Mouse (Mus musculus): ENCODE measurements around the gene Prkci.

Prkci gene

DNA sequence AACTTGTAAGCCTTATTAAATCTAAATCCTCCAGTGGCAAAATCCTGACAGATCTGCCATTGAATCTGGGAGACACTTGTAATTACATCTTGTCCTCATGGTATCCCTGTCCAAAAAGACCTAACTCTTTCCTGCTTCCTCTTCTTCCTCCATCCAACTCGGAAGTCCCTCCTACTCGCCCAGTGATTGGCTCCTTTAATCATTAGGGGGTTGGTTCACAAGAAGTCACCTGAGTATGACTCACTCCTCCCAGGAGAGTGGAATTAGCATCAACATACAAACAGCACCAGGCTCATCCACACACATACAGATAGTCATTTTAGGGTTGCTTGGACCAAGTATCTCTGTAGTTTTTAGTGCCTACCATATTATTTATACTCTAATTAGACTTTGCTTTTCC lies 47.4 kb downstream of the Prkci start:
- DNase-seq (ENCODE audit: low spot score): no peak

DNA sequence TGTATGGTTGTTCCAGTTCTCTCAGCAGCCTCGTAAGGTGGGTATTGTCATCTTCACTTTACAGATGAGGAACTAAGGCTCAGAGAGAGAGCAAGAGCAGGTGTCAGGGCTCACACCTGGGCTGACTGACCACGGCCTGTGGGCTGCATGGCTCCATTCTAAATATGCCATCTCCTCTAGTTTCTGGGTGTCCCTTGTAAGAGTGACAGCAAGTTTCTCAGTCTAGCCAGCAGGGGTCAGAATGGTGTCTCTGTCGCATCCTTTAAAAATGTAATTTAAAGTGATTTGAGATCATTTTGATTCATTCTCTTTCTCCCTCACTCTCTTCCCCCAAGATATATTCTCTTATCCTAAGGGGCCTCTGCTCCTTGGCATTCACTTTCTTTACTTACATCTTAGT lies 51.7 kb downstream of the Prkci start:
- no peak for DNase-seq (ENCODE audit: low spot score)

DNA sequence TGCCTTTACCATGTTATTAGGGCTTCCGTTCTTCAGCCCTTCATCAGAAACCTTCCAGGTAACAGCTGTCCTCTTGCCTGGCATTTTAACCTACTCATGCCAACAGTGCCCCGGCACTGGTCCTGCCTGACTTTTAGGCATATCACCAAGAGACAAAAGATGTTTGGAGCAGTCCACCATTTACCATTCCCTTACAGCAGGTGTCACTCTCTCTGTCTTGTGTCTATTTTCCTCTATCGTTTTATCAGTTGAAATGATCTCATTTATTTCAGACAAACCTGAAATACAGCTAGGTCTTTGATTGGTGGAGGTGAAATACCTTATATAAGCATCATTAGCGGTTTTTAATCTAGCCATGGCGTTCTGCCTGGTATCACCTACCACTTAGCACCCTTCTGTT lies 53.5 kb downstream of the Prkci start:
- no peak for DNase-seq (ENCODE audit: low spot score)

DNA sequence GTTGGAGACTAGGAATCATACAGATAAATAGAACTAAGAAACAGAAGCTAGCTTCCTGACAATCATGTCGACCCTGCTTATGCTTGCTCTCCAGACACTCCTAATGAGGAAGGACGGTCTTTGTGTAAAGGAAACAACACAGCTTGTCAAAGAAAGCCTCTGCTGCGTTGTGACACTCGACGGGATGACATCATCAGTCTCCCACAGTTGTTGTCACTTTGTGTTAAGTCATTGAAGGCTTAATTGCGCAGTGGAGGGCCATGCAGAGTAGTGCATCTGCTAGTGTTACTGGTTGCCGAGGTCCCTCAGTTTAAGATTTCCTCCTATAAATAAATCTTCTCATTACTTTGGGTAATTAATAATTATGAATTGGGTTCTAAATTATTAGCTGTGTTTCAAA lies 54.8 kb downstream of the Prkci start:
- DNase-seq (ENCODE audit: low spot score): no peak

DNA sequence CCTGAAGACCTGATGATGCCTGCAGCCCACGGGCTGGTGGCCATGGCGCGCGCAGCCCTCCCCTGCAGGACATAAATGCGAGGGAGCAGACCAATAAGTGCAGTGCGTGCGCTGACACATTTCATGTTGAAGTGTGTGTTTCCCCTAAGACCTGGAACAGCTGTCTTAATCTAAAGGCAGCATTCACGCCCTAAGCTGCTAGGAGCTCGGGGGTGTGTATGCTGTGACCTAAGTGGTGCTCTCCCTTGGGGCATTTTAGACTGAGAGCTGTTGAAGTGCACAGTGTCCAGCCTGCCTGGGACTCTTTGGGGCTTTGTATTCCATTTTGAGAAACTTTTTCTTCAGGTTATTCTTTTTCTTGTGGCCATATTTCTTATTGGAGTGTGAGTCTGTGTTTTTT lies 56.2 kb downstream of the Prkci start:
- DNase-seq (ENCODE audit: low spot score): no peak

DNA sequence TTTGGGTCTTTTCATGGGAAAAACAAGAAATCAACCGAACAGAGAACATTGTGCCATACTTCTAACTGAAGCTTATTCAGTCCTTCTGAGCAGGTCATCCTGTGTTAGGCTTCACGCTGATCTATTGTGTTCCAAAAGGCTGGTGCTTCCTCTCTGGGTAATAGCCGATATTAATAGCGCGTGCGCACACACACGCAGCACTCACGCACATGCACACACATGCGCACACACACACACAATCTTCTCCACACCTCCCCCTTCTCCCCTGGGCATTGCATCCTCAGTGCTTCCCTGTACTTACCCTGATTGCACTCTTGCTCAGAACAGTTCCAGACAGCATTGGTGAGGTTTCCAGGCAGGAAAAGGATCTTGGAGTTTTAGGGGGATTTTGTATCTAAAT lies 57.6 kb downstream of the Prkci start:
- DNase-seq (ENCODE audit: low spot score): no peak

DNA sequence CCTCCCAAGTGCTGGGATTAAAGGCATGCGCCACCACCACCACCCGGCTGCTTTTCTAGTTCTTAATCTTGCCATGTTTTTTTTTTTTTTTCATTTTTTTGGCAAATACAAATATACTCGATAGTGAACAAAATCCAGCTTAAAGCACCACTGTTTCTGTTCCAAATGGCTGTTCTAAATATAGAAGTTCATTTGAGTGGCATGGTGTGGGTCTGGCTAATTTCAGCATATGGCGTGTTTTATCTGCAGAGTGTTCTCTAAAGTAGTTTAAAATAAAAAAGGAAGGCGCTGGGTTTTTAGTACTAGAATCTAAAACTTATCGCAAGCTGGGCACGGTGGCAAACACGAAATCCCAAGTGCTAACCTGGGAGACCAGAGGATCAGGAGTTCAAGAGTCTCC lies 59.3 kb downstream of the Prkci start:
- DNase-seq (ENCODE audit: low spot score): no peak

DNA sequence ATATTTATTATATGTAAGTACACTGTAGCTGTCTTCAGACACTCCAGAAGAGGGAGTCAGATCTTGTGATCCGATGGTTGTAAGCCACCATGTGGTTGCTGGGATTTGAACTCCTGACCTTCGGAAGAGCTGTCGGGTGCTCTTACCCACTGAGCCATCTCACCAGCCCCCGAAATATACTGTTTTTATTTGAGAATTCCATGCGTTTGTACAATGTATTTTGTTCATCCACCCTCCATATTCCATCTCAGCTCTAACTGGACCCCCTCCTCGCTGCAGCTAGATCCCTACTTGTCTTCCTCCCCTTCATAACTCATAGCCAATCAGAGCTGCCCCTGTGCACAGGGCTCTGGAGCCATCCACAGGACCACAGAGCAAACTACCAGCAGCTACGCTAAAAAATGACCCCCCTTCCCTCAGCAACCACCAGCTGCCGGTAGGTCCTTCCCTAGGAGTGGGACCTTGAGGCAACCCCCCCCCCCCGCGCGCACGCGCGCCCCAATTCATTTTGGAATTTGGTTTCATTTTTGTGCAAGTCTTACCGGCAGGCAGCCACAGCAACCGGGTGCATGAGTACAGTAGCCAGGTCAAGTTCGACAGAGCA lies 60.6 kb downstream of the Prkci start:
- DNase-seq (ENCODE audit: low spot score): peak; percentile 13

DNA sequence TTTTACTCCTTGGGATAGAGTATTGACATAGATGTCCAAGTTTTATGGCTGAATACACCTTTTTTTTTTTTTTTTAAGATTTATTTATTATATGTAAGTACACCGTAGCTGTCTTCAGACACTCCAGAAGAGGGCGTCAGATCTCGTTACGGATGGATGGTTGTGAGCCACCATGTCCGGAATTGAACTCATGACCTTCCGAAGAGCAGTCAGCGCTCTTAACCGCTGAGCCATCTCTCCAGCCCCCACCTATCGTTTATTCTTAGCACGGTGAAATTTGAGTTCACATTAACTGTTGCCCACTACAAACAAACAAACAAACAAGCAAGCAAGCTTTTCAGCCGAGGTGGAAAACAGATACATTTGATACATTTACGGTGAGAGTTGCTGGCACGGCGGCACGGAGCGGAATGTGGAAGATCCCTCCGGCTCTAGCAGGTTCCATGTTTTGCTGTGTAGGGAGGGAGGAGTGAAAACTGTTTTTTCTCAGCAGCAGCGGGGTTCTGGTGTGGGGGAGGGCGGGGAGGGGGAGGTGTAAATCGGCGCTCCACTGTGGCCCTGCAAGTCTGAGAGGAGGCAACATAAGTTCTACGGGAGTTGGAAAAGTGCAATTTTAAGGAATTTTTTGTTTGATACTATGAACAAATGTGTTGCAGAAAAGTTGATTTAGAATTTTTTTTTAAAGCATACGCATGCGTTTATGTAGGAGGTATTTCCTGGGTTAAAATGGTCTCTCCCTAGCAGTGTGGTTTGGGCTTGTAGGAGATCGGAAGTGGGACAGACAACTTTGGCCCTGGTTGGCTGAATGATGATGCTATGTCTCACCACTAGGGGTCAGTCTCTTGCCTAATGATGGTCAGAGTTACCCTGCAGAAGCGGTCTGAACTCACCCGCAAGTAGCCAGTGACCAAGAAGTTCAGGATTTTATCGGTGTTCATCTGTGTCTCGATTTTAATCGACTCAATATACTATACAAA lies 61.4 kb downstream of the Prkci start:
- DNase-seq (ENCODE audit: low spot score): peak; percentile 54

DNA sequence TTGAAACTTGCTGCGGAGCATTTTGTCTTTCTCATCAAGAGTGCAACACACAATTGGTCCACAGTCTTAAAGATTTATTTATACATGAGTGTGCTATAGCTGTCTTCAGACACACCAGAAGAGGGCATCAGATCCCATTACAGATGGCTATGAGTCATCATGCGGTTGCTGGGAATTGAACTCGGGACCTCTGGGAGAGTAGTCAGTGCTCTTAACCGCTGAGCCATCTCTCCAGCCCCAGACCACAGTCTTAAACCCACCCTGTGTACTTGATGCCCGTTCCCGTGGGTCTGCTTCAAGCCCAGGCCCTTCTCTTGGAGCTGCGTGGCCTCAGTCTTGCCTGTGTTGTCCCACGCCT lies 65.2 kb downstream of the Prkci start:
- DNase-seq (ENCODE audit: low spot score): no peak

DNA sequence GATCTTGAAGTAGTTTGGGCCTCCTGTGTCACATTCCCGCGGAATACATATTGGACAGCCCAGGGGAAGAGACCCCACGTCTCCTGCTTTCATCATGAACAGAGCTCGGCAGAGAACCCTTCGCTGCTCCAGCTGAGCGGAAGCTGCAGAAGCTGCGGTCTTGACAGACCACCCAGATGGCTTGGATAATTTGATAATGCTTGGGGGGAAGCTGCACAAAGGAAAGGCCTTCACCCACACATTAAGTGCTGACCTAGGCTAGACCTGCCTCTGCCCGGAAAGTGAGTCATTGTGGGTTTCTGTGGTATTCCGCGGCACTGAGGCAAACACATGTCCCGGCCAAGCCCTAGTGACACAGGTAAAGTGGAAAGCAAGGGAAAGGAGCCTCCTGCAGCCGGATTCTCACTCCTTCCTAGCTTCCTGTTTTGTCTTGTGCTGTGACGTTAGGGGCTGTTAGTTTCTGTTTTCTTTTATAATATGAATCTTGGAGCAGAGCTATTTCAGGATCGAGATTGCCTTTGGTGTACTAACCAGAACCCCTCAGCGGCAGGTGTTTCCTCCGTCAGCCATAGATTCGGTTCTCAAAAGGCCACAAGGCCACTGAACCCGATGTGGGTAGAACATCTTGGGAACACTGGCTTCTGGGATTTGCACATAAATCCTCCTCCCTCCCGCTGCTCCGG lies 65.7 kb downstream of the Prkci start:
- DNase-seq (ENCODE audit: low spot score): peak; percentile 16

DNA sequence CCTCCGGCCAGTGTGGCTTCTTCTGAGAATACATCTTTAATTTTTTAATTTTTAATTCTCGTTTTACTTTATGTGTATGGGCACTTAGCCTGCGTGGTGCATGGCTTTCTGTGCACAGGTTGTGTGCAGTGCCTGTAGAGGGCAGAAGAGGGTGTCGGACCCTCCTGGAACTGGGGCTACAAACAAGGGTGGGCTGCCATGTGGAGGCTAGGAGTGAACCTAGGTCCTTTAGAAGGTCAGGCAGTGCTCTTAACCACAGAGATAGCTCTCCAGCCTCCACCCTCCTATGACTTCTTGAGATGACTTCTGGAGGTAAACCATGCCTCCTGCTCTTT lies 66.2 kb downstream of the Prkci start:
- no peak for DNase-seq (ENCODE audit: low spot score)

DNA sequence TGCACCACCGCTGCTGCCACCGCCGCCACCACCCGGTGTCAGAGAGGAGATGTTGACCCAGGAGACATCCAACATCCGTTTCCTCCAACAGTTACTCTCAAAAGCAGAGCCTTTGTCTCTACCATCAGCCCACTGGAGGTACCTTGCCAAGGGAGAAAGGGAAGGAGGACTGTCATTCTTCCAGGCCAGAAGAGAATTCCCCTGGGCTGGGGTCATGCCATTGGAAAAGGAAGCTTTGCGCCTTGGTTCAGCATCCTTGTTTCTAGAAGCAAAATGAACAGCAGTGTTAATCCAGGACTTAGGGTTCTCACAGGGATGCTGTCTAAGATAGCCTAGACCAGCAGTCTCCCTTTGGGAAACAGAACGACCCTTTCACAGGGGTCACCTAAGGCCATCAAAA lies 66.8 kb downstream of the Prkci start:
- DNase-seq (ENCODE audit: low spot score): no peak

DNA sequence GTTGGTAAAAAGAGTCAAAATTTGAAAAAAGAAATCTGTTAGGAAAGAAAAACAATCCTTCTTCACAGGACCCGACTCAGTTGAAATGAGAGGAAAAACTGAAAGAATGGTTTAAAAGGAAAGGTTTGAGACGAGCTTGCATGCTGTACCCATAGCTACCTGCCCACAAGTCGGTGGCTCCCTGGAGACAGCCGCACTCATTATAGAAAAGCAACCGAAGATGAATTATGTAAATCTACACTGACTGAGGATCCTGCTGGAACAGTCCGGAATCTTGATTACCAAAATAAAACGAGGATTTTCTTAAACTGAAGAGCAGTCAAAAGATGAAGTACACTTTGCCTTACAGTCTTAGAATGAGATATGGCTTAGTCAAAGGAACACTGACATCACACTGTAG lies 72.9 kb downstream of the Prkci start:
- no peak for DNase-seq (ENCODE audit: low spot score)

DNA sequence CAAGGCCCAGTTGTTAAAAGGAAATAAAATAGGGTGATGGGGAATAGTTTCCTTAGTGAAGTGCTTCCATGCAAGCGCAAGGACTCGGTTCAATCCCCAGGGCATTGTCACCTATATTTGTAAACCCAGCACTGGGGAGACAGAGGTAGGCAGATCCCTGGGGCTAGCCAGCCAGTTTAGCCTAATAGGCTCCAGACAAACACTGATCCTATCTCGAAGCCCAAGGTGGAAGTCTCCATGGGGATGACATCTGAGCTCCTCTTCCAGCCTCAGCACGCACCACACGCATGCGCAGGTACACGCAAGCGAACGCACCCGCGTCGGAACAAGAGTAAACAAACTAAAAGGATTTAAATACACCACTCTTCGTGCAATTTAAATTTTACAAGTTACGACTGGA lies 76.3 kb downstream of the Prkci start:
- no peak for DNase-seq (ENCODE audit: low spot score)

DNA sequence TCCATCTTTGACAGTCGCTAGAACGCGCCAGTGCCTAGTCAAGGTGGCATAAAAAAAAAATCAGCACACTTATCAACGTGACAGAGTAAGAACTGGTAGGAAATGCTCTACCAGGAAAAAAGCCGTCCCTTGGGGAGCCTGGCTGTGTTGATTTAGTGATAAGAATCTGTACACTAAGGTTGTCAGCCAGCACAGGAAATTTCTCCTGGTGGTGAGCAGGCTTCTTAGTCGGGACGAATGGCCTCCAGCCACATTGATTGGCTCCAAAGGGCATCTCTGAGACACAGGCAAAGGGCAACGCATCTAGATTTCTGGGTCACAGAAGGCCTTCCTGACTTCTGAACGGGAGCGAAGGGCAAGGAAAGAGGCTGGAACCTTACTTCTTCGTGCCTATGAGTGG lies 80.3 kb downstream of the Prkci start:
- DNase-seq (ENCODE audit: low spot score): no peak

DNA sequence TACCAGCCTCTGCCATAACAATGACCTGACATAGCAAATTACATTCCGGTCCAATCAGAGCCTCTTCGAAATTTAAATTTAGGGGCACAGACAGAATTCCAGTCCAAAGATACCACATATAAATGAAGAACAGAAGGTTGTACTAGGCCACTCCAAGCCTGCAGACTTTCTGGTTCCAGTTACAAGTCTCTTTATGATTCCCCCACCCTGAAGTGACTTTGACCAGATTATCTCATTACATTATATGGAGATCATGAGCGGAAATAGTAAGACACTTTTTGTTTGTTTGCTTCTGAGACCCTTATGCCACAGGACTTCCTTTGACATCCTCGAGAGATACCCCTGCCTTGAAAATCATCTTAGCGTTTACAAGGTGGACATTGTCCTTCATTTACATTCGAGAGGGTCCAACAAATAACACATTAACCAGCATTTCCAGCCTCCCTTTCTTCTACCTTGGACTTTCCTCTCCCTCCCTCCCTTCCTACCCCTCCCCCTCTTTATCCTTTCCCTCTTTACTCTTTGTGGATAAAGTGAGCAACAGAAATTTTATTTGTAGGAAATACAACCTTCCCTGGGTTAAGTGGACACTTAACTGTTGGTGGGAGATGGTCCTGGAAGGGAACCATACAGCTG lies 81.6 kb downstream of the Prkci start:
- no peak for DNase-seq (ENCODE audit: low spot score)

DNA sequence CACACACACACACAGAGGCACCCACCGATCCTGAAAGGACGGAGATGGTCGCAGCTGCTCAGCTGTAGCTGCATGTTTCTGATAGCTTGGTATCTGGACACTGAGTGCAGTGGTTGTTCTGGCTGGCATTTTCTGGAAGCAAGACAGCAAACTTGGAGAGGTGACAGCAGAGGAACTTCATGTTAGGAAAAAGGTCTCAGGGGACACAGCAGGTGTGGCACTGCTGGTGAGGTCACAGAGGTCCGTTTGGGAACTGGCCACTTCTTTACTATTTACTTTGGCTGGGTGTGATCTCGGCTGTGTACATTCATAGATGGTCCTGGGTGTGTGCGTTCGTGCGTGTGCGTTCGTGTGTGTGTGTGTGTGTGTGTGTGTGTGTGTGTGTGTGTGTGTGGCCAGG lies 83.9 kb downstream of the Prkci start:
- no peak for DNase-seq (ENCODE audit: low spot score)

DNA sequence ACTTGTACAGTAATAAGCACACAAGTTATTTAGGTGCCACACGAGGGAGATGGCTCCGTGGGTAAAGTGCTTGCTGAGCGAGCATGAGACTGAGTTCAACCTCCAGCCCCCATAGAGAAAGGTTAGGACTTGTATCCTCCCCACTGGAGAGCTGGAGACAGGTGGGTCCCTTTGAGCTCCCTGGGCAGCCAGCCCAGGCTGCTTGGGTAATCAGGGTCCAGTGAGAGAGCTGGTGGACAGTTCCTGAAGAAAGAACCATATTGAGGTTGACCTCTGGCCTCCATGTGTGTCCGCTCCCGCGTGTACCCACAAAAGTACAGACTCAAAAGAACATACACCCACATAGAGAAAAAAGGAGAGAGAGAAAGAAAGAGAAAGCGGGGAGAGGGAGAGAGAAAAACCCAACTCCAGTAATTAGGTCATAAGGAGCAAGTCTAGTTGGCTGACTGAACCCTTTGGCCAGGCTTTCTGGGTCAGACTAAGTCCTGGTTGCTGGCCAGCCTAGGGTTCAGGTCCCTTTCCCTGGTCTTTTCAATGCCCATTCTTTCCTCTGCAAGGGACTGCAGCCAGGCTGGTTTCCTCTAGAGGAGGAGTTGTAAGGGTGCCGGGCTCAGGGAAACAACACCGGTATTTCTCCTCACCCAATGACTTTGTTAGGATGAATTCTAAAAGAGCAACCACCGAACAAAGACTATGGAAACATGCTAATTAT lies 85.4 kb downstream of the Prkci start:
- no peak for DNase-seq (ENCODE audit: low spot score)

DNA sequence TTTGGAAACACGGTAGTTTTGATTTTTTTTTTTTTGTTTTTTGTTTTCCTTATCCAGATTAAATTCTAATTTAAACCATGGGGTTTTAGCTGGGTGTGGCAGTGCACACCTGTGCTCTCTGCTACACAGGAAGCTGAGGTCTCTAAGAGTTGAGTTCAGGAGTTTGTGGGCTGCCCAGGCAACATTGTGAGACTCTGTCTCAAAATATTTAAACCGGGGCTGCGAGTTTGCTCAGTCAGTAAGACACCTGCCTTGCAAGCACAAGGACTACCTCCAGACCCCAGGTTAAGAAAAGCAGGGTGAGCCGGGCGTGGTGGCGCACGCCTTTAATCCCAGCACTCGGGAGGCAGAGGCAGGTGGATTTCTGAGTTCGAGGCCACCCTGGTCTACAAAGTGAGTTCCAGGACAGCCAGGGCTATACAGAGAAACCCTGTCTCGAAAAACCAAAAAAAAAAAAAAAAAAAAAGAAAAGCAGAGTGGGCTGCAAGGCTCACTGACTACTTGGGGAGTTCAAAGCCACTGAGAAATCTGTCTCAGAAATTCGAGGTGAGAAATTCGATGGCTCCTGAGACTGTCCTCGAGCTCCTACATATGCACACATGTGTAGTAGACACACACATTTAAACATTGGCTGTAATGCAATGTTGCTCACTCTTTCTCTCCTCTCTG lies 87.4 kb downstream of the Prkci start:
- DNase-seq (ENCODE audit: low spot score): no peak

DNA sequence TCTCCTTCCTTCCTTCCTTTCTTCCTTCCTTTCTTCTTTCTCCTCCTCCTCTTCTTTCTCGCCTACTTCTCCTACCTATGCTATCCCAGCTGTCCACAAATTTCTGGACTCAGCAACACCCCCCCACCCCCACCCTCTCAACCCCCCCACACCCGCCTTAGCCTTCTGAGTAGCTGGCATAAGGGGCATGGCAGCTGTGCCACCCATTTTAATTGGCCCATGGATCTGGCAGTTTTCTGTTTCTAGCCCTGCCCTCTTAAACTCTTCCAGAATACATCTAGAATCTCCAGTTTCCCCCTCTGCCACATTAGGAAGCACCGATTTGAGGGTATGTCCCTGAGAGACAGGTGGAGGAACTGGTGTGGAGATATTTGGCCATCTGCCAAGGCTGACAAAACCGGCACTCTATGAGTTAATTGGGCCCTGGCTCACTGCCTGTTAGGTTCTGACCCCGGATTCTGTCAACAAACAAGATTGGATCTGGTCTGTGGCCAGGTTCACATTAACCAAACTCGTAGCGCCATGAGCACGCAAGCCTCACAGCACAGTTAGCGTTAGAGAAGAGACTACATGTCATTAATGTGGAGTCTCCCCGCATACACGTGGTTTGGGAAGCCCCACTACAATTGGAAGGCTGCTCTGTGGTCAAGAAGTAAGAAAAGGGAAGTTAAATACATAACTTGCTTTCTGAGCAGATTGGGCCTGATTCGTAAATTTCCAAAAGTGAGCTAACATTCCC lies 88.1 kb downstream of the Prkci start:
- DNase-seq (ENCODE audit: low spot score): peak; percentile 46

Data from urinary bladder, postnatal 25 days (tissue).